Mouse (Mus musculus): ENCODE results near the gene Tmem184a.
A peak's percentile ranks its signal among the peaks of the same experiment; 100 is the strongest.

The Tmem184a gene

GRCm38 (mm10) chr5:139793338-139794089 lies 26.2 kb downstream of the Tmem184a start:
- DNase-seq (ENCODE audit: low spot score in 2 of 2), result no peak

GRCm38 (mm10) chr5:139792966-139793337 lies 26.8 kb downstream of the Tmem184a start:
- DNase-seq (ENCODE audit: low spot score in 2 of 2), result no peak

DNA sequence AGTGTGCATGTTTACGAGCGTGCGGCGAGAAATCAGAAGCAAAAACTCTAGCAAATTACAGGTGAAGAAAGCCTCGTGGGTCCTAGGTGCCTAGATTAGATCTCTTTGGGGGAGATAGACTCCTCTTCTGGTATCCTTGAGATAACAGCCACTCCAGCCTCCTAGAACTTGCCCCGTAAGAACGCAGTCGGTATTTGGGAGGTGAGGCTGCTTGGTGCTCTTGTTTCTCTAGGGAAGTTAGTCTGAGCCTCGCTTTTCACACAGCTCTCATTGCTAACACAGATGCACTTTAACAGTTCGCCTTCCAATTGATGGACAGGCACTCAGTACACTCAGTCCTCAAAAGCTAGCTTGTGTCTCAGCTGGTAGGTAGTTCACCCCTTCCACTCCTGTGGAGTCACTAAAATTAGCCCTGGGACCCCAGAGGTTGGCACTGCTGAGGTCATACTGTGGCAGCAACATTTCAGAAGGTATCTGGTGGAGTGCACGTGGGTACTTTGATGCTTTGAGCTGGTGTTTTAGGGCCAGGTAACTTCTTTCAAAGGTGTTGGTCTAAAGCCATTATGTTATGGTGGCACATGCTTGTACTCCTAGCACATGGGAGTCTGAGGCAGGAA lies 27.4 kb downstream of the Tmem184a start:
- DNase-seq (ENCODE audit: low spot score in 2 of 2), result no peak

DNA sequence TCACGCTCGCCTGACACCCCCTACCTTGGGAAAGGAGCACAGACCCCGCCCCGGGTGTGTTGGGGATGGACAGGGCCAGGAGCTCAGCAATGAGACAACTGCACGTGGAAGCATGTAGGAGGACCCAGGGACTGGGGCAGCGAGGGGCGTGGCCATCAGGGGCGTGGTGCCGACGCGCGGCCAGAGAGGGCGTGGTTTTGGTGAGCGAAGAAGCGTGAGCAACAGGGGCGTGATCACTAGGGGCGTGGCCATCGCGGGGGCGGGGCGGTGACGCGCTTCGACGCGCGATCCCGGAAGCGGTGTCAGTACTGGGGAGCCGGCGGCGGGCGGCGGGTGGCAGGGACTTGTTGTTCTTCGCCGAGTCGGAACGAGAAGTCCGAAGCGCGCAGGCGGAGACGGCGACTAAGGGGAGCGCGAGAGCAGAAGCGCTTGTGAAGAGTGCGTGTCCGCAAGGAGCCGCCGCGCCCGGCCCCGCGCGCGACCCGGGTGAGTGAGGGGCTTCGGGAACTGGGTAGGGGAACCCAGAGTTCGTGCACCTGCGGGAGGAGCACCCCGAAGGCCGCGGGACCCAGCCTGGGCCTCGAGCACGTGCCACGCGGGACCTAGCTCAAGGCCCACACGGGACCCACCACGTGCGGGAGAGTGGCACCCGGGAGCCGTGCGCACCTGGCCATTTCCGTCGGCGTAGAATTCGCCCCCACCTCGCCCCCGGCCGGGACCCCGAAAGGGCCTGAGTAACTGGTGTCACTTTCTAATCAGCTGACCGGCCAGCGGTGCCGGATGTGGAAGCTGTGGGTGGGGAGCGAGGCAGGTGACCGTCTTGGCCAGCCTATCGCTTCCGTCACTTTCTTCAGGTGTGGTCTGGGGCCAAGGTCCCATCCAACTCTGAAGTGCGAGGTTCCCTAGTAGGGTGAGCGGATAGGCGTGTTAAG lies 28.2 kb downstream of the Tmem184a start, which contains the start of gene Mafk:
Gene Mafk (plus strand): TSS at position 287 of the 932 bp plus-strand sequence.
- peak; percentile 89 to 93 for DNase-seq (ENCODE audit: low spot score in 2 of 2)

DNA sequence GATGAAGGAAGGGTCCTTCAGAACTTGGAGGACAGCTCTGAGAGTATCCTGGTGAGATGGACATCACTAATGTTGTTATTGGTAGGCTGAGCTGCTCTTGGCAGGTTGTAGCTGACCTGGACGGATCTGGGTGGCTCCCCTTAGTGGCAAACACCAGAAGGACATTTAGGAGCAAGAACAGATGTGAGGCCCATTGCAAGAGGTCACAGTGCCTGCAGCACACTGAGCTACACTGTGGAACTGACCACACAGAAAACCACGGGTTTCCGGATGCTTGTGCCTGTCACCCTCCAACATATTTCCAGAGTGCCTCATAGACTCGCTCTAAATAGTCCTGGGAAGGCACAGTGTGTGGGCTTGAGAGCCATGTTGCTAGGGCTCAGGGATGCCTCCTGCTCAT lies 30.3 kb downstream of the Tmem184a start:
- no peak for DNase-seq (ENCODE audit: low spot score in 2 of 2)

- DNase-seq (ENCODE audit: low spot score in 2 of 2), result no peak
Measured at GRCm38 (mm10) chr5:139781406-139781805, 38.3 kb downstream of the Tmem184a start.

DNA sequence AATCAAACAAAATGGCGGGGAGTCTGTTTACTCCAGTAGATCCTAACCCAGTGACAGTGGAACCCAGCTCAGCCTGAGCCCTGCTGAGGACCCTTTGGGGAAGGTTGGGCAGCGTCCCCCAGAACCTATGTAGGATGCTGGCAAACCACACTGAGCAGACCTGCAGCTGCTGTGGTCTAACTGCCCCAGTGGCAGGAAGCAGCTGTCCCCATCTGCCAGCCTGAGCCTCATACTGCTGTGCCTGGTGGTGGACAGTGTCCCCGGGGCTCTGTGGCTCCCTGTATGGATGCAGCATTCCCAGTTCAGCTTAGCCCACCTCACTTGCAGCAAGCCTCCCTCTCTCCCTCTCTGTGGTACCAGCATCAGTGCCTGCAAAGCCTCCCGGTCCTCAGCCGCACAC lies 42.8 kb downstream of the Tmem184a start:
- no peak for DNase-seq (ENCODE audit: low spot score in 2 of 2)

DNA sequence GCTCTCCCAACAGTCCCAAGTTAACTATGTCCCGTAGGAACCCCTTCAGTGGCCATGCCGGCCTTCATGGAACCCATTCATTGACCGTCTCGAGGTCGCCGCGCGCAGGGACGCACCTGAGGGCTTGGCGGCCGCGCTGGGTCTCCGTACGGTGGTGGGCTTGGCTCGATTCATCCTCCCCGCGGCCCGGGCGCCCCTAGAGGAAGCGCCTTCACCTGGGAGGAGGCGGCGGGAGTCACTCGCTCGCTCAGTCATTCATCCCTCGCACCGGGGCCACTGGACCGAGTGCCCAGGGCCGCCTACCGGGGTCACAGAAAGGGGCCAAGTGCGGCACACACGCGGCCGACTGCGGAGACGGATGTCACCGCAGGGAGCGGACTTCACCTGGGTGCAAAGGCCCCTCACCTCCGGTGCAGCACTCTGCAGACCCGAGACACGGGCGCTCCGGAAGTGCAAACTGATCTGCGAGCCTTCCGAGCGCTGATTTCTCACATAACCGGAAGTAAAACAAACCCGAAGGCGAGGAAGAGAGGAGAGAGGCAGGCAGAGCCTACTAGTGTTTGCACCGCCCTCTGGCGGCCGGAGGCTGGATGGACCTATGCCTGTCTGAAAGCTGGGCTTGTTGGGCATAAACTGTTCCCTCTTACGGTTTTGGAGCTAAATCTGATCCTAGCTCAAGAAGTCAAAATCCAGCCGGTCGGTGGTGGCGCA lies 44.3 kb downstream of the Tmem184a start, which contains the start of gene Ints1:
Gene Ints1 (minus strand): TSS at position 459 of the 711 bp plus-strand sequence.
- DNase-seq (ENCODE audit: low spot score in 2 of 2), result peak; percentile 91 to 97

GRCm38 (mm10) chr5:139768216-139768615 lies 51.5 kb downstream of the Tmem184a start:
- DNase-seq (ENCODE audit: low spot score in 2 of 2), result no peak

GRCm38 (mm10) chr5:139764296-139764695 lies 55.4 kb downstream of the Tmem184a start:
- DNase-seq (ENCODE audit: low spot score in 2 of 2), result no peak

GRCm38 (mm10) chr5:139758096-139758495 lies 61.6 kb downstream of the Tmem184a start:
- no peak for DNase-seq (ENCODE audit: low spot score in 2 of 2)

GRCm38 (mm10) chr5:139756586-139756985 lies 63.1 kb downstream of the Tmem184a start:
- no peak for DNase-seq (ENCODE audit: low spot score in 2 of 2)

DNA sequence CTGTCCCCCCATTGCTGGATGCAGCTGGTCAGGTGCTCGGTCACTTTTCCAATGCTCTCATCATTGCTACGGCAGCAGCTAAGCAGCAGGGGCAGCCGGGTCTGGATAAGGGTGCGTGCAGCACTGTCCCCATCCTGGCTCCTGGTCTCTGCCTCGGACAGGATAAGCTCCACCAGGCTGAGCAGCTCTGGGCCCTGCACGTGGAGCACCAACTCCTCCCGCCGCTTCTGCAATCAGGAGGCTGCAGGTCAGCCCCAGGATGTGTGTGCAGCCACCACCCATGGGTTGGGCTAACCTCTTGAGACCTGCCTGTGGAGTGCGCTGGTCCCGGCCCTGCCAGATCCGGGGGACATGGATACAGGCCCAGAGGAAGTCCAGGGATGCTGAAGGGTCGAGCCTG lies 63.6 kb downstream of the Tmem184a start:
- no peak for DNase-seq (ENCODE audit: low spot score in 2 of 2)

DNA sequence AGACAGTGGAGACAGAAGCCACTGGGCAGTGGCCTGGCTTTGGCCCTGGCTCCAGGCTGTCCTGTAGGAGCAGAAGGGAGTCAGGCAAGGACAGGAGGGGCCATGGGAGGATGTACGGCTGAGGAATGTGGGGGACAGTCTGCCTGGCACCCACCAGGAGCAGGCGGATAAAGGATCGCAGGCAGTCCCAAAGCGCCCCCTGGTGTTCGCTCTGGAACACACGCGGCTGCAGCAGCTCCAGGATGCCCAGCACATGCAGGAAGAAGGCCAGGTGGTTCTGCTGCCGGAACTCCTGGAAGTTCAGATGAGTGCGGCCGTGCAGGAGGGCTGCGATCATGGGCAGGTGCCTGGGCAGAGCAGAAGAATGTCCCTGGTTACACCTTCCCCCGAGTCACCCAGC lies 65.0 kb downstream of the Tmem184a start:
- no peak for DNase-seq (ENCODE audit: low spot score in 2 of 2)
